Mouse (Mus musculus) ES-Bruce4 (cell line): ENCODE measurements around the gene Snx32. TPM values are rescaled to one million over a fixed set of nuclear protein-coding genes. Genes with fewer than 3 reads are reported as not detected.

ENCODE experiments used
- H3K27ac ChIP-seq: 2 replicates; pipeline ENCODE4 v1.5.1; 2012; ENCODE audit warnings: low read length, inconsistent platforms; ENCODE audit not compliant: insufficient read depth
- H3K27me3 ChIP-seq: 2 replicates; pipeline ENCODE4 v1.6.1; 2012; ENCODE audit warnings: mild to moderate bottlenecking, low read length, inconsistent platforms; ENCODE audit not compliant: control insufficient read depth, poor library complexity, insufficient read depth, severe bottlenecking
- H3K36me3 ChIP-seq: 2 replicates; pipeline ENCODE4 v1.6.1; 2012; ENCODE audit warnings: inconsistent platforms, mild to moderate bottlenecking, low read length, moderate library complexity; ENCODE audit not compliant: control insufficient read depth, poor library complexity, insufficient read depth, severe bottlenecking
- H3K4me1 ChIP-seq: one replicate; pipeline ENCODE4 v1.8.1; 2011; ENCODE audit warnings: low read length; ENCODE audit not compliant: control insufficient read depth, insufficient read depth
- H3K4me3 ChIP-seq: 2 replicates; pipeline ENCODE4 v1.5.1; 2011; ENCODE audit warnings: low read depth, mild to moderate bottlenecking, low read length
- H3K9ac ChIP-seq: 2 replicates; pipeline ENCODE4 v1.6.1; 2012; ENCODE audit warnings: low read depth, mild to moderate bottlenecking, inconsistent platforms; ENCODE audit not compliant: poor library complexity, severe bottlenecking
- H3K9me3 ChIP-seq: replicated peaks from 2 replicates; pipeline ENCODE4 v1.6.1; 2012; ENCODE audit warnings: mild to moderate bottlenecking, low read length, inconsistent platforms; ENCODE audit not compliant: control insufficient read depth, poor library complexity, insufficient read depth, severe bottlenecking
- CTCF ChIP-seq: IDR thresholded peaks from one replicate; pipeline ENCODE4 v1.8.1; 2011; ENCODE audit warnings: low read depth, low read length
- EP300 ChIP-seq: IDR thresholded peaks from 2 replicates; pipeline ENCODE4 v1.6.1; 2011; ENCODE audit warnings: low read depth, low read length; ENCODE audit not compliant: insufficient read depth
- POLR2A ChIP-seq: IDR thresholded peaks from one replicate; pipeline ENCODE4 v1.8.1; 2011; ENCODE audit warnings: low read length; ENCODE audit not compliant: insufficient read depth
- polyA plus RNA-seq: library from polyadenylated mRNA; stranded (reverse); fragments of >200 nt; gene quantifications from 2 replicates; pipeline ENCODE4 v1.2.4, GENCODE M21; 2011; ENCODE audit warnings: low read depth; ENCODE audit not compliant: missing spikeins, insufficient read depth, insufficient read length

The Snx32 gene
- polyA plus RNA-seq, 1 experiment: 7.7 TPM

- TF ChIP-seq POLR2A (no peak), EP300 (no peak), CTCF (no peak)
- H3K9ac ChIP-seq: no peak overlapping the region
- no peaks in the 10 kb centered on the region for H3K9me3 ChIP-seq
- H3K4me1 ChIP-seq: no peaks in the 10 kb centered on the region
- no peak overlapping the region for H3K27ac ChIP-seq
- H3K36me3 ChIP-seq: no peaks in the 10 kb centered on the region
- H3K27me3 ChIP-seq: no peaks in the 10 kb centered on the region
- no peak overlapping the region for H3K4me3 ChIP-seq
Observed at GRCm38 (mm10) chr19:5445747-5446146, 64.6 kb downstream of the Snx32 start.

GRCm38 (mm10) chr19:5444954-5445353 is 65.4 kb downstream of the Snx32 start:
- Histone ChIP-seq H3K4me3 (no peak overlapping the region), H3K36me3 (no peaks in the 10 kb centered on the region), H3K9ac (no peak overlapping the region), H3K9me3 (0 out of 2 replicates have a peak, but pooled peaks cover 3% of the 10 kb centered on the region), H3K27me3 (no peaks in the 10 kb centered on the region), H3K27ac (no peak overlapping the region), H3K4me1 (no peaks in the 10 kb centered on the region)
- TF ChIP-seq POLR2A (no peak), EP300 (no peak), CTCF (no peak)

GRCm38 (mm10) chr19:5444371-5444908 is 65.9 kb downstream of the Snx32 start:
- H3K4me1 ChIP-seq: no peaks in the 10 kb centered on the region
- 0 out of 2 replicates have a peak, but pooled peaks cover 3% of the 10 kb centered on the region for H3K9me3 ChIP-seq
- no peak overlapping the region for H3K9ac ChIP-seq
- H3K4me3 ChIP-seq: no peak overlapping the region
- H3K27me3 ChIP-seq: no peaks in the 10 kb centered on the region
- H3K27ac ChIP-seq: no peak overlapping the region
- no peaks in the 10 kb centered on the region for H3K36me3 ChIP-seq
- TF ChIP-seq EP300 (no peak), POLR2A (no peak), CTCF (no peak)

Other genes with a start within 250 kb of the Snx32 start
- gene Pacs1, start 237.4 kb downstream of the Snx32 start, polyA plus RNA-seq: 18.3 and 22.0 TPM in 2 replicates
- 179 and 185 TPM in 2 replicates for gene Sf3b2, start 215.1 kb downstream of the Snx32 start, polyA plus RNA-seq
- gene Gal3st3, start 212.2 kb downstream of the Snx32 start, polyA plus RNA-seq: 2.5 and 2.9 TPM in 2 replicates
- not detected in 2 replicates for gene Catsper1, start 174.8 kb downstream of the Snx32 start, polyA plus RNA-seq
- gene Cst6, start 161.0 kb downstream of the Snx32 start, polyA plus RNA-seq: 0.62 and 1.6 TPM in 2 replicates
- 33.1 and 36.6 TPM in 2 replicates for gene Eif1ad, start 143.8 kb downstream of the Snx32 start, polyA plus RNA-seq
- 370 and 395 TPM in 2 replicates for gene Banf1, start 143.4 kb downstream of the Snx32 start, polyA plus RNA-seq
- gene Sart1, start 121.8 kb downstream of the Snx32 start, polyA plus RNA-seq: 49.1 and 67.8 TPM in 2 replicates
- 0.49 TPM in 1 of 2 replicates, not detected in the other for gene Tsga10ip, start 108.0 kb downstream of the Snx32 start, polyA plus RNA-seq
- 138 and 154 TPM in 2 replicates for gene Drap1, start 85.6 kb downstream of the Snx32 start, polyA plus RNA-seq
- gene AI837181, start 85.4 kb downstream of the Snx32 start, polyA plus RNA-seq: 17.5 and 21.9 TPM in 2 replicates
- 1.3 and 2.3 TPM in 2 replicates for gene Fosl1, start 63.0 kb downstream of the Snx32 start, polyA plus RNA-seq
- 3.3 and 4.2 TPM in 2 replicates for gene Ccdc85b, start 52.6 kb downstream of the Snx32 start, polyA plus RNA-seq
- gene Fibp, start 49.9 kb downstream of the Snx32 start, polyA plus RNA-seq: 37.7 and 47.6 TPM in 2 replicates
- gene Ctsw, start 42.0 kb downstream of the Snx32 start, polyA plus RNA-seq: 1.2 and 1.6 TPM in 2 replicates
- 21.5 and 24.6 TPM in 2 replicates for gene Efemp2, start 36.6 kb downstream of the Snx32 start, polyA plus RNA-seq
- gene Mus81, start 22.1 kb downstream of the Snx32 start, polyA plus RNA-seq: 14.4 and 19.6 TPM in 2 replicates
- 878 and 879 TPM in 2 replicates for gene Cfl1, start 20.1 kb downstream of the Snx32 start, polyA plus RNA-seq
- 0.99 and 1.5 TPM in 2 replicates for gene 1700020D05Rik, start 6.8 kb downstream of the Snx32 start, polyA plus RNA-seq
- gene Ovol1, start 50.1 kb upstream of the Snx32 start, polyA plus RNA-seq: 0.46 and 0.52 TPM in 2 replicates
- 1.9 TPM in 2 replicates for gene Ap5b1, start 57.5 kb upstream of the Snx32 start, polyA plus RNA-seq
- gene Rnaseh2c, start 91.3 kb upstream of the Snx32 start, polyA plus RNA-seq: 47.2 and 56.5 TPM in 2 replicates
- 50.9 and 65.5 TPM in 2 replicates for gene Kat5, start 99.7 kb upstream of the Snx32 start, polyA plus RNA-seq
- gene Rela, start 126.9 kb upstream of the Snx32 start, polyA plus RNA-seq: 28.5 and 32.9 TPM in 2 replicates
- 13.7 and 19.1 TPM in 2 replicates for gene Sipa1, start 153.2 kb upstream of the Snx32 start, polyA plus RNA-seq
- gene Map3k11, start 178.2 kb upstream of the Snx32 start, polyA plus RNA-seq: 25.8 and 27.8 TPM in 2 replicates
- 39.7 and 43.7 TPM in 2 replicates for gene Pcnx3, start 178.4 kb upstream of the Snx32 start, polyA plus RNA-seq
- not detected in 2 replicates for gene Kcnk7, start 193.8 kb upstream of the Snx32 start, polyA plus RNA-seq
- 4.3 and 5.4 TPM in 2 replicates for gene Ehbp1l1, start 215.8 kb upstream of the Snx32 start, polyA plus RNA-seq
- 13.1 and 14.6 TPM in 2 replicates for gene Fam89b, start 219.1 kb upstream of the Snx32 start, polyA plus RNA-seq
- gene Ltbp3, start 230.4 kb upstream of the Snx32 start, polyA plus RNA-seq: 5.9 and 8.2 TPM in 2 replicates